In the genomic region with DNA sequence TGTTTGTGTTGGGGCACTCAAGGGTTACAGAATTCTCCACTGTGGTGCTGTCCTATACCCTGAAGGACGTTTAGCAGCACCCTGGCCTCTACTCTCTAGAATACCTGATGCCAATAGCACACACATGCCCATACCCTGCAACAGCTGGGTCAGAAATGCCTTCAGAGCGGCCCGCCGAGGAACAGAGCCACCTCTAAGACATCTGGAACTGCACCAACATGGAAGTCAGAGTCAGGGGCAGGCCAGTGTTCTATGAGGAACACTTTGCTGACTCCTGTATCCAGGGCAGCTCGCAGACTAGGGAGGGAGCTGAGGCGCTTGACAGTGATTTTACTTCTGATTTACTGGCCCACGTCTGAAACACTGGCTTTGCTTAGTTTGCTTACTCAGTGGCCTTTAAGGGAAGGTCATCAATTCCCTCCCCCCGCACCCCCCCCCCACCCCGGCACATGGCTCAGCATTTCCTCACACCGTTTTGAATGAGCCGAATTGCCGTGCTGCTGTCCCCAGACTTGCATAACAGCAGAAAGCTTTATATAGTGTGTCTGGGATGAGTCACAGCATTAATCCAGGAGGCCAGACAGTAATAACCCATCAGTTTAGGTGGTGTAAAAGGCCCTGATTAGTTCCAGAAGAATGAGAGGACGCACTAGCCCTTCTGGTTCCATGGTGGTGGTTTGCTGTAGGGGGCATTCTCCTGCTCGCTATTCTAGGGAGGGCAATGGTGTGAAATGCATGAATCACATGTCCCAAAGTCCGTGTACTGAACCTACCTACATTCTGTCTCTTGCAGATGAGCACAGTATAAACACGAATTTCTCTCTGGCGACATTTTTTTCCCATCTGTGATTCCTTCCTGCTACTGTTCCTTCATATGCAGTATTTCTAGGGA, we compare ENCODE assay signal across 9 mouse cellular contexts. TPM values are rescaled to one million over a fixed set of nuclear protein-coding genes. Genes with fewer than 3 reads are reported as not detected.
A peak's percentile ranks its signal among the peaks of the same experiment; 100 is the strongest.
DNase-seq lines count a peak whose midpoint lies in the region; ATAC-seq and TF ChIP-seq lines count a peak whose summit lies in the region.
"Had no signal": no experiment of that assay in that cellular context is flagged by ENCODE, and none has a peak within 500 bp of the region (broad histone marks: within the 10 kb centered on the region; RNA-seq: fewer than 3 reads in every experiment).

No protein-coding gene starts in this region.

- peak overlapping the region; percentile 8 to 32; a peak in 2 of 4 replicates for H3K4me3 ChIP-seq in ES-E14 (ENCODE audit: insufficient read depth in 1 of 2, low read depth in 1 of 2, low read length in 2 of 2, poor library complexity in 1 of 2, severe bottlenecking in 1 of 2)
- no peak overlapping the region for H3K4me3 ChIP-seq in forebrain, embryonic 13.5 days

- H3K4me2 ChIP-seq in forebrain, embryonic 13.5 days: no peak overlapping the region

- H3K36me3 ChIP-seq in ES-E14 (ENCODE audit: control insufficient read depth, insufficient read depth, low read length, poor library complexity, severe bottlenecking): no peaks in the 10 kb centered on the region; the same call in 1 of the 2 replicates
- peaks cover 11% of the 10 kb centered on the region; the same call in 1 of the 2 replicates for H3K36me3 ChIP-seq in forebrain, embryonic 13.5 days (ENCODE audit: poor library complexity, severe bottlenecking)

- H3K27me3 ChIP-seq in forebrain, embryonic 13.5 days: no peaks in the 10 kb centered on the region

- H3K9ac ChIP-seq in ES-E14 (ENCODE audit: insufficient read depth, low read depth, low read length, poor library complexity, severe bottlenecking): no peak overlapping the region
- no peak overlapping the region for H3K9ac ChIP-seq in forebrain, embryonic 13.5 days

- H3K27ac ChIP-seq in ES-E14 (ENCODE audit: insufficient read depth, low read depth, low read length, poor library complexity, severe bottlenecking): no peak overlapping the region
- no peak overlapping the region for H3K27ac ChIP-seq in forebrain, embryonic 13.5 days

- 85% methylated on average over 17 of the region's 17 CpGs for WGBS in forebrain, embryonic 13.5 days

- no peaks in the 10 kb centered on the region for H3K4me1 ChIP-seq in ES-E14 (ENCODE audit: control insufficient read depth in 2 of 2, insufficient read depth in 2 of 2, low read length in 2 of 2, poor library complexity in 1 of 2)
- no peaks in the 10 kb centered on the region for H3K4me1 ChIP-seq in forebrain, embryonic 13.5 days

- ATAC-seq in forebrain, embryonic 13.5 days: no peak

- peak; percentile 54 for DNase-seq in layer of hippocampus, adult 11-12 months (ENCODE audit: low spot score)
- no peak for DNase-seq in layer of hippocampus, postnatal 25 days (ENCODE audit: extremely low spot score in 1 of 2, low spot score in 1 of 2)
- no peak for DNase-seq in ES-E14 (ENCODE audit: low read depth, low spot score)
- DNase-seq in adrenal gland, postnatal 10 days: peak; percentile 40
- DNase-seq in layer of hippocampus, postnatal 14 days (ENCODE audit: low spot score in 2 of 2): peak; percentile 41 to 42
- DNase-seq in thymus, postnatal 36 days: no peak
- DNase-seq: cerebellum, adult 8-10 months; heart, postnatal 10 days had no signal

- in situ Hi-C loops in ES-E14 (cut with MboI; ENCODE audit: low sequenced_read_pairs in 2 of 2, unreplicated experiment in 2 of 2): no loop called here

- no peaks in the 10 kb centered on the region for H3K9me3 ChIP-seq in ES-E14 (ENCODE audit: control insufficient read depth, insufficient read depth, low read depth, low read length)
- H3K9me3 ChIP-seq in forebrain, embryonic 13.5 days (replicated peaks): no peaks in the 10 kb centered on the region

TF ChIP-seq in ES-E14, 5 proteins besides CTCF, POLR2A, EP300 and RAD21:
- TF ChIP-seq ZNF384 (IDR thresholded peaks at IDR 0.05; ENCODE audit: low read depth, low read length) (no peak), MAFK (IDR thresholded peaks at IDR 0.05; ENCODE audit: insufficient read depth, low read depth, low read length) (no peak), CHD2 (IDR thresholded peaks at IDR 0.05; ENCODE audit: low read depth, low read length) (no peak), ZC3H11A (IDR thresholded peaks at IDR 0.05; ENCODE audit: borderline replicate concordance, low read depth, low read length) (no peak), HCFC1 (IDR thresholded peaks at IDR 0.05; ENCODE audit: borderline replicate concordance, insufficient read depth, low read length) (no peak)

RNA-seq across cellular contexts. Expression of gene Stat1, which starts 39.5 kb away (rescaled TPM):
- total RNA-seq in layer of hippocampus, postnatal 25 days (2021): 10 to 100 TPM; 17.4 to 19.9 TPM
- total RNA-seq in ES-E14 (2012; rRNA removed): 14.8 and 17.0 TPM in 2 replicates
- 10 to 100 TPM; 42.6 to 52.4 TPM for total RNA-seq in adrenal gland, postnatal 10 days (2021)
- total RNA-seq in layer of hippocampus, postnatal 14 days (2021): 10 to 100 TPM; 15.8 to 17.9 TPM
- polyA plus RNA-seq in forebrain, embryonic 13.5 days (2015; fragmentation: Nextera tagmentation; extraction: Ambion mirVana): 12.3 and 14.0 TPM in 2 replicates

Comparison
In these comparisons a context has a peak if more than half of its experiments do, and no peak if none do; other contexts are left out.
1. DNase-seq: peak in layer of hippocampus, adult 11-12 months (single experiment), adrenal gland, postnatal 10 days (single experiment) and layer of hippocampus, postnatal 14 days (2 of 2); none in layer of hippocampus, postnatal 25 days (0 of 2), ES-E14 (single experiment) and thymus, postnatal 36 days (0 of 2).